Mouse (Mus musculus) ES-CJ7 (cell line): ENCODE data around the gene Htr1f.

Experiments
- DNase-seq: peaks from one replicate; pipeline ENCODE4 v3.0.0; 2011; ENCODE audit warnings: low read depth, low spot score

Htr1f gene

GRCm38 (mm10) chr16:64973533-64974305 is 131.9 kb downstream of the Htr1f start:
- DNase-seq = no peak

GRCm38 (mm10) chr16:64961690-64962089 is 144.0 kb downstream of the Htr1f start:
- DNase-seq = peak; percentile 34

- DNase-seq = no peak
Measured at GRCm38 (mm10) chr16:64941646-64942195, 163.9 kb downstream of the Htr1f start.

GRCm38 (mm10) chr16:64934793-64935192 is 170.9 kb downstream of the Htr1f start:
- no peak for DNase-seq

GRCm38 (mm10) chr16:64934011-64934410 is 171.6 kb downstream of the Htr1f start:
- DNase-seq = no peak

GRCm38 (mm10) chr16:64923500-64923899 is 182.2 kb downstream of the Htr1f start:
- DNase-seq = no peak

DNA sequence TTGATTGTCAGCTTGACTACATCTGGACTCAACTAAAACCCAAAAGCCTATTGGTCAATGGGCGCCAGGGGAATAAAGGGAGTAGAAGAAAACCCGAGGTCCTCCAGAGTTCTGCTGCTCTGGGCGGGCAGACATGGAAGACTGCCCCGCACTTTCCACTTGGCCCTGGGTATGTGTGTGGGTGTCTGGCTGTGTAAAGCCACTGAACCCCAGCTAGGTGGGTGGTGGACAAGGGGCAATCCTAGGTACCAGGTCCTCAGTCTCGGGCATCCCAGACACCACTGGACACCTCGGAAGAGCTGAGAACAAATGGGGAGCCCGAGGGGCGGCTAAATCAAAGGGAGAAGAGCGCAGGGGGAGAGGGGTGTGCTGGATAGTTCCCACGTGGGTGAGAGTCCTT is 196.9 kb downstream of the Htr1f start:
- no peak for DNase-seq

DNA sequence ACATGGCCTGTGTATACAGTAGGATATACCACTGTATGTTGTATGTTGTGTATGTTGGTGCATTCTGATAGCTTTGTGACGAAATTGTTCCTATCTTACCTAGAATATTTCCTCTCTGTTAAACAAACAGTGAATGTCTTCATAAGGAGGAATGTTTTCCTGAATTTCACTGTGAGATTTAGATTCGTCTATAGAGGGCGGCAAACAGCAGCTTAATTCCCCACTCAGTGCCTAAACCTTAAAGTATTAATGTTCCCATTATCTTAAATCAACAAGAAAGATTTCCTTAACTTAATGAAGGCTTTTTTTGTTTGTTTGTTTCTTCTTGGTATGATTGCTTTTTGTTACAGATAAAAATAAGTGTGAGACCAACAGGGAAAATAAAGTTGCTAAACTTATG is 198.5 kb downstream of the Htr1f start:
- DNase-seq = no peak

DNA sequence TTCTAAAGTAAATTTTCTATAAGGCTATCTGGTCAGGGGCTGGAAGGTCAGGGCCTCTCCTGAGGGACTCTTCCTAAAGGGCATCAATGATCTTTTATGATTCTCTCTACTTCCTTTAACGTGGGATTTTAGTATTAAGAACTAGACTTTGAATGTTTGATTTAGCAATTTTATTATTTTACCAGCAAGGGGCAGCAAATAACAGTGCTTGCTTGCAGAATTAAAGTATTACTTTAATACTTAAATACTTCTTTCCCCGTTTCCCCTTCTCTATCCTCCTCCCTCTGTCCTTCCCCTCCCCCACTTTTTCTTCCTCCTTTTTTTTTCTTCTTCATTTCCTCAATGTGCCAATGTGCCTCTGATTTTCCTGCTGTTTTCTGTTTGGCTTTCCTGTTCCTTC is 202.3 kb downstream of the Htr1f start:
- DNase-seq = no peak

- DNase-seq = peak; percentile 57
Measured at GRCm38 (mm10) chr16:64899084-64899483, 206.6 kb downstream of the Htr1f start.

- DNase-seq = peak; percentile 70
Measured at GRCm38 (mm10) chr16:64889496-64889895, 216.2 kb downstream of the Htr1f start.

- peak; percentile 95 for DNase-seq
Measured at GRCm38 (mm10) chr16:64885547-64885946, 220.1 kb downstream of the Htr1f start.

DNA sequence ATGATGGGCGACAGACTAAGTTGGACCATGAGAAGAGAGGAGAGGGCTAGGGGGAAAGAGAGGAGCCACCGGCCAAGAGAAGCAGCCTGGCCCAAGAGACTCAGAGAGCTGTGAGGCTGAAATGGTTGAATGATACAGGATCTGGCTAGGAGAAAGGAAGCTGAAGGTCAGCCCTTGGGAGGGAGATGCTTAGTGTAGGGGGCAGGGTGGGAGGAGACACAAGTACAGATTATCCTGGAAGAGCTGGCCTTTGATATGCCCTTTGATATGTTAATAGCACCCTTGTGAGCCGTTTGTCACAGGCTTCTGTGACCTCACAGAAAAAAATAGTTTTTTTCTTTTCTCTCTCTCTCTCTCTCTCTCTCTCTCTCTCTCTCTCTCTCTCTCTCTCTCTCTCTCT is 220.5 kb downstream of the Htr1f start:
- peak; percentile 99 for DNase-seq

- peak; percentile 83 for DNase-seq
Measured at GRCm38 (mm10) chr16:64884420-64884838, 221.2 kb downstream of the Htr1f start.

DNA sequence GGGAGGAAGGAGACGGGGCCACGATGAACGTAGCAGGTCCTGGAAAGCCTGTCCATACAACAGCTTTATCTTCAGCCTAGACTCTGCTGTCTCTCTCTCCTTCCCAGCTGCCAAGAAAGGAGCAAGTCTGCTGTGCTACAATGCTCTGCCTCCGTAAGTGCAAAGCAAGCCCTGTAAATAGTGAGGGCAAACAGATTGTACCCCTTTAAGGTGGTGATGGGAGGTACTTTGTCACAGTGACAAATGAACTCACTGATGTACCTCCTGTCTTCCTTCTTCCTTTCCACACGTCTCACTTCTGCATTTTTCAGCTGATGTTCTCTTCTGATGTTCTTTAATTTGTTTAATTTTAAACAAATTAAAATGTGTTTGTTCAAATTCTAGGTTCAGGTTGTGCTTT is 221.8 kb downstream of the Htr1f start:
- DNase-seq = peak; percentile 48

- no peak for DNase-seq
Measured at GRCm38 (mm10) chr16:64881442-64881841, 224.2 kb downstream of the Htr1f start.

GRCm38 (mm10) chr16:64880986-64881385 is 224.7 kb downstream of the Htr1f start:
- peak; percentile 80 for DNase-seq

DNA sequence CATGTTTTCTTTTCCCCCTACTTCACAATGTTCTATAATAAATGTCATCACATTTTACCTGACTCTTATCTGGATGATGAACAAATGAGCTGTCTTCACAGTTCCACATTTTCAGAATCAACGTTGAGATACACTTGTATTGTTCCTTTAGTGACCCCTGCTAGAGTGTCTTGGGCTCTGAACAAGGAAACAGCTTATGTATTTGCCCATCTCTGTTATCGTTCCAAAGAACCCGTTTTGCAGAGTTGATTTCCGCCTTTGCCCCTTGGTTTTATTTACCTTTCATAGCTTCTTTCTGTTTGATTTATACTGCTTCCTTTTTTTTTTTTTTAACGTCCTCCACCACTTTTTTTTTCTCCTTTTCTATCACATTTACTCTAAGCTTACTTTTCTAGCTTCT is 225.9 kb downstream of the Htr1f start:
- DNase-seq = no peak

DNA sequence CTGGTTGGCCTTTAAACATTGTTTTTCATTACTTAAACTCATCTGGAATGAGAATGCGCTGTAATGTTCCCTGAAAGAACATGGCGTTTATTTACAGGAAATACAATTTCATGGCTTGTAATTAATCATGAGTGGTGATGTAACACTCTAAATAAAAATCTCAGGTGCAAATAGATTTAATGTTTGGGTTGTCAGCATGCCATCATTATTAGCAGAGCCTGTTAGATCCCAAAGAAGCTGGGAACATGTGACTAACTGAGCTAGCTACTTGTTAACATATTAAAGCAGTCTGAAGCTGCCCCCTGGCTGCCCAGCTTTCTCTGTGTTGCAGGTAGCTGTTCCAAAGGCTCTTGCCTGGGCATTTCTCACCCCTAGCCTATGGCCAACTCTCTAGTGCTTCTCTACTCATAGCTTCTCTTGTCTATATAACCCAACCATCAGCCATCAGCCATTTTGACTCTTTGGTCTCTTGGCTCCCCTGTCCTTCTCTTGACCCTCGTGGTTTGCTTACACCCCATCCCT is 227.0 kb downstream of the Htr1f start:
- peak; percentile 48 for DNase-seq

- DNase-seq = no peak
Measured at GRCm38 (mm10) chr16:64877314-64877713, 228.3 kb downstream of the Htr1f start.

DNA sequence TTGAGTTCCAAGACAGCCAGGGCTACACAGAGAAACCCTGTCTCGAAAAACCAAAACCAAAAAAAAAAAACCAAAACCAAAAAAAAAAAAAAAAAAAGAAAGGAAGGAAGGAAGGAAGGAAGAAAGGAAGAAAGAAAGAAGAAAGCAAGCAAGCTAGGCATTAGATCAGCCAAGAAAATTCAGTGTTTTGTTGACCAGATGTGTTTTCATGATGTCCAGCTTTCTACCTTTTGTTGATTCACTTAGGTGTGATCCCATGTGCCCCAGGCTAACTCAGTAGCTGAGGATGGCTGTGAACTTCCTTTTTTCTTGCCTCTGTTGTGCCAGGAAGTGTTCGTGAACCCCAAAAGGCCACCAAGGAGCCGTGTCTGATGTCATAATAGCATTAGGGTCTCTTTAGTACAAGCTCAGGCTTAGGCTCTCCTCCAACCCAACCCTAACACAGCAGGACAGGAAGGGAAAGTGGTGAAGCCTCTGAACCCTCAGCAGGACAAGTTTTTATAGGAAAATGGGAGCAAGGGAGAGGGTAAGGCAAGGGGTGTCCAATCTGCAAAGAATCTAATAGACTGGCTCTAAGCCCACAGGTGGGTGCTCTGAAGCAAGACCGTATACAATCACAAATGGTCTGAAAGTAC is 228.9 kb downstream of the Htr1f start:
- peak; percentile 47 for DNase-seq

GRCm38 (mm10) chr16:64875822-64876221 is 229.8 kb downstream of the Htr1f start:
- DNase-seq = peak; percentile 67

- DNase-seq = peak; percentile 65
Measured at GRCm38 (mm10) chr16:64875384-64875783, 230.3 kb downstream of the Htr1f start.
